Mouse (Mus musculus) cerebellum, adult (tissue): ENCODE data around the gene Cts7.

Experiments
- ATAC-seq: cut with Nextera tagmentation; 2 replicates; pipeline ENCODE4 v1.9.2; 2017; ENCODE audit warnings: mild to moderate bottlenecking, moderate library complexity, mixed read lengths; ENCODE audit not compliant: insufficient number of reproducible peaks, low FRiP score, low TSS enrichment

Gene Cts7

DNA sequence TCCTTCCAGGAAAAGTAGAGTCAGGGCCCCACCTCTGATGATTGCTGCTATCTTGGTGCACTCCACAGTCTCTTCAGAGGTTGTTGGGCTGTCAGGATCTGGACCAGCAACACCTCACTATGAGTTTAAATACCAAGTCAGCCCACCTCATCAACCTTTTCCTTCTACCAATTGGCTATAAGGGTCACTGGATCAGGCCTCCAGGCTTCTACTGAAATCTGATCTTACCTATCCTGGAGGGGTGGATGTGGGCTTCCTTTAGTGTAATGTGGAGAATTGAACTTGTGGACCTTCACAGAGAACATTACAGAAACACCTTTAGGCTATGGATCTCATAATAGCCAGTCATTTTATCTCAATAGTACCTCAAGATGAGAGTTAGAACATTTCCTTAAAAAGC is at the start of gene Cts7:
TSS of gene Cts7 (minus strand) at position 101 of the 400 bp plus-strand sequence.
- no peak for ATAC-seq
